Mouse (Mus musculus) embryo, embryonic 9.5 days (tissue): ENCODE results near the gene Vill.

Source experiments
- DNase-seq: peaks from one replicate; pipeline ENCODE4 v3.0.0-alpha.2; 2017; ENCODE audit errors: extremely low spot score

Gene Vill

GRCm38 (mm10) chr9:119052154-119052944 is at the start of gene Vill:
TSS of gene Vill (plus strand) at chr9:119052778.
- DNase-seq: peak; percentile 76

GRCm38 (mm10) chr9:119003990-119004702 is 48.4 kb upstream of the Vill start:
- no peak for DNase-seq

- DNase-seq: no peak
Observed at GRCm38 (mm10) chr9:119004703-119005076, 47.9 kb upstream of the Vill start.

- no peak for DNase-seq
Observed at GRCm38 (mm10) chr9:119005303-119006029, 47.1 kb upstream of the Vill start.

- DNase-seq: no peak
Observed at GRCm38 (mm10) chr9:119007266-119007665, 45.3 kb upstream of the Vill start.

- DNase-seq: no peak
Observed at GRCm38 (mm10) chr9:119008871-119009270, 43.7 kb upstream of the Vill start.

- DNase-seq: no peak
Observed at GRCm38 (mm10) chr9:119010156-119010710, 42.3 kb upstream of the Vill start.

- DNase-seq: no peak
Observed at GRCm38 (mm10) chr9:119016785-119017507, 35.6 kb upstream of the Vill start.

- no peak for DNase-seq
Observed at GRCm38 (mm10) chr9:119021731-119022130, 30.8 kb upstream of the Vill start.

- DNase-seq: no peak
Observed at GRCm38 (mm10) chr9:119025263-119025662, 27.3 kb upstream of the Vill start.

- DNase-seq: no peak
Observed at GRCm38 (mm10) chr9:119025832-119026331, 26.7 kb upstream of the Vill start.

GRCm38 (mm10) chr9:119027337-119027736 is 25.2 kb upstream of the Vill start:
- no peak for DNase-seq

- DNase-seq: no peak
Observed at GRCm38 (mm10) chr9:119028226-119029195, 24.1 kb upstream of the Vill start.

GRCm38 (mm10) chr9:119029568-119029967 is 23.0 kb upstream of the Vill start:
- DNase-seq: peak; percentile 61

GRCm38 (mm10) chr9:119031038-119031437 is 21.5 kb upstream of the Vill start:
- no peak for DNase-seq

- no peak for DNase-seq
Observed at GRCm38 (mm10) chr9:119031772-119032171, 20.8 kb upstream of the Vill start.

GRCm38 (mm10) chr9:119032538-119032937 is 20.0 kb upstream of the Vill start:
- DNase-seq: no peak

- DNase-seq: no peak
Observed at GRCm38 (mm10) chr9:119033111-119033921, 19.3 kb upstream of the Vill start.

- DNase-seq: no peak
Observed at GRCm38 (mm10) chr9:119034069-119034468, 18.5 kb upstream of the Vill start.
